Mouse (Mus musculus) stomach, embryonic 15.5 days (tissue): Measurements from ENCODE around the gene Gm10188. TPM values are rescaled to one million over a fixed set of nuclear protein-coding genes. Genes with fewer than 3 reads are reported as not detected.

Experiments used
- ATAC-seq: fragments of 200-750 bp; cut with Nextera tagmentation; 2 replicates; pipeline ENCODE4 v1.8.0; 2017; ENCODE audit warnings: low read depth, moderate number of reproducible peaks, moderate TSS enrichment; ENCODE audit not compliant: insufficient read depth, low FRiP score
- H3K27ac ChIP-seq: fragments of 300-500 bp; sonication (generic); 2 replicates; pipeline ENCODE4 v1.5.1; 2015; ENCODE audit warnings: mild to moderate bottlenecking, inconsistent platforms
- H3K27me3 ChIP-seq: fragments of 300-500 bp; sonication (generic); replicated peaks from 2 replicates; pipeline ENCODE4 v1.6.1; 2015; ENCODE audit warnings: inconsistent platforms
- H3K36me3 ChIP-seq: fragments of 300-500 bp; sonication (generic); 2 replicates; pipeline ENCODE4 v1.6.1; 2015; ENCODE audit warnings: inconsistent platforms
- H3K4me1 ChIP-seq: fragments of 300-500 bp; sonication (generic); 2 replicates; pipeline ENCODE4 v1.6.1; 2015; ENCODE audit warnings: inconsistent platforms
- H3K4me2 ChIP-seq: fragments of 300-500 bp; sonication (generic); 2 replicates; pipeline ENCODE4 v1.6.1; 2015; ENCODE audit warnings: mild to moderate bottlenecking, inconsistent platforms
- H3K4me3 ChIP-seq: fragments of 300-500 bp; sonication (generic); replicated peaks from 2 replicates; pipeline ENCODE4 v1.5.1; 2015; ENCODE audit warnings: inconsistent platforms
- H3K9ac ChIP-seq: fragments of 300-500 bp; sonication (generic); 2 replicates; pipeline ENCODE4 v1.6.1; 2015; ENCODE audit warnings: inconsistent platforms
- H3K9me3 ChIP-seq: fragments of 300-500 bp; sonication (generic); 2 replicates; pipeline ENCODE4 v1.6.1; 2016; ENCODE audit warnings: inconsistent platforms
- WGBS: fragments of 180-500 bp; shearing (Covaris S2); methylation state at CpG from one replicate; pipeline ENCODE4 v1.1.7; 2015; 5-methylcytosine and 5-hydroxymethylcytosine counted together
- polyA plus RNA-seq: library from polyadenylated mRNA; unstranded; fragments of >200 nt; fragmentation: Nextera tagmentation; extraction: Ambion mirVana; gene quantifications from 2 replicates; pipeline ENCODE4 v1.2.1, GENCODE M21; 2015

The Gm10188 gene
- polyA plus RNA-seq, 1 experiment from 2014 or later, result not detected

DNA sequence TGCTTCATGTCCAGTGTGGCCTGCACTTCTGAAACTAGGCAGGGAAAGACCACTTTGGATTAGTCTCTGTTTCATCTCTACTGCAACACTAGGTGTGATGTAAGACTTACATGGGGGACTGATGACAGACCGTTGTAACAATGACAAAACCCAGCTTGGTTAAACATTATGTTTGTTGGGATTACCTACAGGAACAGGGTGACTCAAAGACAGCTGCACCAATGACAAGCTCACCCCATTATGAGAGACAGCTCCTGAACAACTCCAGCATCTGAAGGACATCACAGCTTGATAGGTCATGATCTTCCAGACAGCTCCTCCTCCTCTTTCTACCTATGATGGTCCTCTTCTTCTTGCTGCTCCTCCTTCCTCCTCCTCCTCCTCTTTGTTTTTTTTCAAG is 30.8 kb upstream of the Gm10188 start:
- Histone ChIP-seq H3K4me3 (no peak overlapping the region), H3K36me3 (no peaks in the 10 kb centered on the region), H3K9me3 (no peaks in the 10 kb centered on the region), H3K4me2 (no peak overlapping the region), H3K27ac (no peak overlapping the region), H3K4me1 (no peaks in the 10 kb centered on the region), H3K9ac (no peak overlapping the region), H3K27me3 (no peaks in the 10 kb centered on the region)
- WGBS, result 71% methylated on average over 1 of the region's 1 CpGs
- ATAC-seq, result no peak

DNA sequence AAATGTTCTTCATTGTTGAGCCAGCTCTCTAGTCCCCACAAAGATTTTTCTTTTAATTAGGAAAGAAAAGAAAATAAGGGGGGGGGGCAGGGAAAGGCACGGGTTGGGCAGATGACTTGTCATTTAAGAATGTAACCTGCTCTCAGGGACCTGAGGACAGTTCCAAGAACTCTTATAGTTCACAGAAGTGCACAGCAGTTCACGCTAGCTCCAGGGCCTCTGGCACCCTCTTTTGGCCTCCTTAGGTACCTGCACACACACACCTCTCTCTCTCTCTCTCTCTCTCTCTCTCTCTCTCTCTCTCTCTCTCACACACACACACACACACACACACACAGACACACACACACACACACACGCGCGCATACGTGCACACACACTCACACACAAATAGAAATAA is 24.9 kb upstream of the Gm10188 start:
- Histone ChIP-seq H3K4me2 (no peak overlapping the region), H3K9me3 (no peaks in the 10 kb centered on the region), H3K27ac (no peak overlapping the region), H3K9ac (no peak overlapping the region), H3K36me3 (no peaks in the 10 kb centered on the region), H3K27me3 (no peaks in the 10 kb centered on the region), H3K4me3 (no peak overlapping the region), H3K4me1 (no peaks in the 10 kb centered on the region)
- ATAC-seq, result no peak
- 88% methylated on average over 6 of the region's 6 CpGs for WGBS

DNA sequence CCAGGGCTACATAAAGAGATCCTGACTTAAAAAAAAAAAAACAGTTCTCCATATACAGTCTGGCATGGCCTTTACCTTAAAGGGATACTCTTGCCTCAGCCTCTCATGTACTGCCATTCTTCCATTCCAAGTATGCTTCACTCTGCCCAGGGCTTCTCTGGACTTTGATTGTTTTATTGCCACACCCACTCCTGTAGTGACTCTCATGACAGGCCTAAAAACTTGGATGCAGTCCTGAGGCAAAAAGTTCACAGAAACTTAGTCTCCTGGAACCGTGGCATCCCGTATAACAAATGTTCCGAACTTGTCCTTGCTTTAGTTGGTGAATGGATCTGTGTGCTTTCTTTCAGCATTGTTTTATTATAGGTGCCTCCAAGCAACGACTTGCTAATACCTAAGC is 17.1 kb upstream of the Gm10188 start:
- no peak overlapping the region for H3K4me2 ChIP-seq
- 86% methylated on average over 4 of the region's 4 CpGs for WGBS
- no peak for ATAC-seq

DNA sequence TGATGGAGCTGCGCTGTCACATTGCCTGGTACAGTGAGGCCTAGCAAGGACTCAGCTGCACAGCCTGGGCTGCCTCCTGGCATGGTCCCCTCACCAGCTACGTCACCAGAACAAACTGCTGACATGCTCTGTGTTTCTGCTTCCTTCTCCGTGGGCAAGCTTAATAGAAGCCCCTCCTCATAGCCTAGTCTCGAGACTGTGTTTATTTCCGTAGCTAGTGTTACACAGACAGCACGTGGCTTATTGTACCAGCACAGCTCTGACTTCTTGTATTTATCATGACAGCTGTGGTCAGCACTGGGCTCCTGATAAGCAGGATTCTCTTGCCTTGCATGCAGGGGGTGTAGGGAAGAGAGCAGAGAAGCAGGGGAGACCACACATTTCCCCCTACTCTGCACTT is 16.6 kb upstream of the Gm10188 start:
- Histone ChIP-seq H3K36me3 (no peaks in the 10 kb centered on the region), H3K27me3 (no peaks in the 10 kb centered on the region), H3K4me1 (no peaks in the 10 kb centered on the region), H3K27ac (no peak overlapping the region), H3K9me3 (no peaks in the 10 kb centered on the region), H3K9ac (no peak overlapping the region), H3K4me2 (no peak overlapping the region), H3K4me3 (no peak overlapping the region)
- WGBS, result 34% methylated on average over 6 of the region's 6 CpGs
- ATAC-seq, result no peak

More for the DNA sequence above, 17.1 kb upstream of the Gm10188 start:
- Histone ChIP-seq H3K4me3 (no peak overlapping the region), H3K4me1 (no peaks in the 10 kb centered on the region), H3K9ac (no peak overlapping the region), H3K27me3 (no peaks in the 10 kb centered on the region), H3K9me3 (no peaks in the 10 kb centered on the region), H3K27ac (no peak overlapping the region), H3K36me3 (no peaks in the 10 kb centered on the region)

DNA sequence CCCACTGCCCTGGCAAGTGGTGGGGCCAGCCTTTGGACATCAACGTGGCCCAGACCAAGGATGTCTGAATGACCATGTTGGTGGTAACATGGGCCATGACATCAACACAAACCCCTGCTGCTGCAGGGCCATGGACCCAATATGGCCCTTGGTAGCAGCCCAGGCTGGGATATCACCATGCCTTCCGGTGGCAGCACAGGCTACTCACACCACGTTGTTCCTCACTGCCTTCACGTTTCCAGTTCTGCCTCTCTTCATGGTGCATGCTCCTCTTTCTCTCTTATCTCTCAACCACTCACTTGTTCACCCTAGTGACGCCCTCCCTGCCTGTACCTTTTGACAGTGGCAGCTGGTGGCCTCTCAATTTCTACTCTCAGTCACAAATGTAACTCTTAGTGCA is 15.4 kb upstream of the Gm10188 start:
- no peak for ATAC-seq
- H3K4me2 ChIP-seq, result no peak overlapping the region
- no peak overlapping the region for H3K9ac ChIP-seq
- no peaks in the 10 kb centered on the region for H3K4me1 ChIP-seq
- H3K9me3 ChIP-seq, result no peaks in the 10 kb centered on the region
- H3K27ac ChIP-seq, result no peak overlapping the region
- H3K27me3 ChIP-seq, result no peaks in the 10 kb centered on the region
- no peak overlapping the region for H3K4me3 ChIP-seq
- no peaks in the 10 kb centered on the region for H3K36me3 ChIP-seq
- WGBS, result 85% methylated on average over 5 of the region's 5 CpGs

DNA sequence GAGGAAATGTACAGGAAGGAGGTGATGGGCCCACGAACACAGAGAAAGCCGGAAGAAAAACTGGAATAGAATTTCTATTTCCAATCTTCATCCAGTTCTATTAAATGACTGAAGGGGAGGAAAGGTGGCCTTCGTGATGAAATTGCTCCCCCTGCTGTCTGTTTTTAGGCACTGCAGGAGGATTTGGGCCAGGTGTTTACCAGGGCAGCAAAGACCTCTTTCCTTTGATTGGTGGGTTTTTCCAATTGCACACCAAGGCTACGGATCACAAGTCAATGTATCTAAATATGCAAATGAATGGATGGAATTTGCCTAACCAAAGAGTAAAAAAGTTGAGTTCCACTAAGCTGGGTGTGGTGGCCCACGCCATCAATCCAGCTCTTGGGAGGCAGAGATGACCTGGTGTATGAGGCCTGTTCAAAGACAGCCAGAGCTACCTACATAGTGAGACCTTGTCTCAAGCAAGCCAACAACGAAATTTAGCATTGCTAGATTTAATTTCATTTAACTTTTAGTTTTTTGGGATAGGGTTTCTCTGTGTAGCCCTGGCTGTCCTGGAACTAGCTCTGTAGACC is 8.1 kb upstream of the Gm10188 start:
- H3K4me2 ChIP-seq, result no peak overlapping the region
- H3K4me3 ChIP-seq, result no peak overlapping the region
- 20% methylated on average over 6 of the region's 6 CpGs for WGBS
- H3K9ac ChIP-seq, result no peak overlapping the region
- no peaks in the 10 kb centered on the region for H3K4me1 ChIP-seq
- no peaks in the 10 kb centered on the region for H3K36me3 ChIP-seq
- no peaks in the 10 kb centered on the region for H3K9me3 ChIP-seq
- no peak overlapping the region for H3K27ac ChIP-seq
- ATAC-seq, result no peak
- no peaks in the 10 kb centered on the region for H3K27me3 ChIP-seq

DNA sequence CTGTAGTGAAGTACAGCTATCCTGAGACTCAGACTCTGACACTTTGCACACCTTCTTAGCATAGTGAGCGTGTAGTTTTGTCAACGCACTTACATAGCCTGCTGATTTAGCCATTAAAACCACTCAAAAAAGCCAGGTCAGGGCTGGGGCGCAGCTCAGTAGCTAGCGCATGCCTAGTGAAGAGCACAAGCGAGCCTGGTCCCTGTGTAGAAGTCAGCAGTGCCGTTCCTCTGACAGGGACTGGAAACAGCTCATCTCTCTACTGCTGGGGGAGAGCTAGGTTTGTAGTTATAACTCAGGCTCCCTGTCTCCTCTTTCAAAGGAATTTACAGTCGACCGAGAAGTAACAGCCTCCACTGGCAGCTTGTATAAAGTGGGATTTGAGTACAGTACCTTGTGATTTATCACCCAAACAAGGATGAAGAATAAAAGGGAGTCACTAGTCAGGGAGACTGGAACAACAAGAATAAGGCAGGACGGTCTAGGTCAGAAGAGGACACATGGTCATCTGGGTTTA is 5.2 kb upstream of the Gm10188 start:
- H3K9ac ChIP-seq, result no peak overlapping the region
- 36% methylated on average over 9 of the region's 9 CpGs for WGBS
- no peak overlapping the region for H3K4me2 ChIP-seq

DNA sequence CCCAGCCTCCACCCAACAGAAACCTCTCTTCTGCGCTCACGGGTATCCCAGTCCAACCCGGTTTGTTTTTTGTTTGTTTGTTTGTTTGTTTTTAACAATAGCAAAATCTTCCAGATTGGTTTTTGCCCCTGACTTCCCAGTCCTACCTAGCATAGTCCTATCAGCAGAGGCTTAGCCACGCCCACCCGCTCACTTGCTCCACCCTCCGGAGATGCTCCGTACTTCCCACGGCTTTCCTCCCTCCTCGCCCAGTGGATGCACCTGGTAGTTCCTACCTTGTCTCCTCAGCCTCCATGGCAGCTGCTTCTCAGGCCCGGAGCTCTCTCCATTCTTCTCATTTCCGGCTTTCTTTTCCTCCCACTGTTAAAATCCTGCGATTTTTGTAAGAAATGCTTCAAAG is 4.0 kb upstream of the Gm10188 start:
- Histone ChIP-seq H3K27me3 (no peaks in the 10 kb centered on the region), H3K9ac (no peak overlapping the region), H3K4me2 (no peak overlapping the region), H3K4me3 (no peak overlapping the region), H3K4me1 (no peaks in the 10 kb centered on the region), H3K9me3 (no peaks in the 10 kb centered on the region), H3K36me3 (no peaks in the 10 kb centered on the region), H3K27ac (no peak overlapping the region)
- 27% methylated on average over 12 of the region's 12 CpGs for WGBS
- no peak for ATAC-seq

More for the DNA sequence above, 5.2 kb upstream of the Gm10188 start:
- Histone ChIP-seq H3K9me3 (no peaks in the 10 kb centered on the region), H3K27me3 (no peaks in the 10 kb centered on the region), H3K27ac (no peak overlapping the region), H3K36me3 (no peaks in the 10 kb centered on the region), H3K4me1 (no peaks in the 10 kb centered on the region), H3K4me3 (no peak overlapping the region)
- no peak for ATAC-seq

DNA sequence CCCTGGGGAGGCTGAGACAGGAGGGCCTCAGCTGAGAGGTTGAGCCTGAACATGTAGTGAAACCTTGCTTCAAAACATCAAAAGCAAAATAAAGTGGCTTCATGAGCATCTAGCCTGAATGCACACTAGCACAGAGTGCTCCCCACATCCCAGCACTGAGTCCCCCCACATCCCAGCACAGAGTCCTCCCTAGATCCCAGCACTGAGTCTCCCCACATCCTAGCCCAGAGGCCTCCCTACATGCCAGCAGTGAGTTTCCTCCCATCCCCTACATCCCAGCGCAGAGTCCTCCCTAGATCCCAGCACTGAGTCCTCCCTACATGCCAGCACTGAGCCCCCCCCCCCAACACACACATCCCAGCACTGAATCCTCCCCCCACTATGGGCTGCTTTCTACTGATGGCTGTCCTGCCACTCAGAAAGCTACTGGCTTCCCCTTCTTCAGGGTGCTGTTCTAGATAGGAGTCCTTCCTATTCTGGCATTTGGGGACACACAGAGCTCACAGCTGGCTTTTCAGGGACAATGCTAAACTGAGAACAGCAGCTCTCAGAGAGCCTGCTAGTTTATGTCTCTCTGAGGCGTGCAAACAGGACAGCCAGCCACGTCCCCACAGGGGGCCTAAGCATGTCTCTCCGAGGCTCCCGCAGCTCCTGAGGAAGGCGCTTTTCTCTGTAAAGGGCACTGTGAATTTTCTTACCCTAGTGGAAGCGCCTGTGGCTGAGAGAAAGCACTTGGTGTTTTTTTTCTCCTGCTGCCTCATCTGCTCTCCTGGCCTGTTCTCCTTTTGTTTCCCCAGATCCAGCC is 2.1 kb upstream of the Gm10188 start:
- H3K4me3 ChIP-seq, result no peak overlapping the region
- H3K27ac ChIP-seq, result no peak overlapping the region

DNA sequence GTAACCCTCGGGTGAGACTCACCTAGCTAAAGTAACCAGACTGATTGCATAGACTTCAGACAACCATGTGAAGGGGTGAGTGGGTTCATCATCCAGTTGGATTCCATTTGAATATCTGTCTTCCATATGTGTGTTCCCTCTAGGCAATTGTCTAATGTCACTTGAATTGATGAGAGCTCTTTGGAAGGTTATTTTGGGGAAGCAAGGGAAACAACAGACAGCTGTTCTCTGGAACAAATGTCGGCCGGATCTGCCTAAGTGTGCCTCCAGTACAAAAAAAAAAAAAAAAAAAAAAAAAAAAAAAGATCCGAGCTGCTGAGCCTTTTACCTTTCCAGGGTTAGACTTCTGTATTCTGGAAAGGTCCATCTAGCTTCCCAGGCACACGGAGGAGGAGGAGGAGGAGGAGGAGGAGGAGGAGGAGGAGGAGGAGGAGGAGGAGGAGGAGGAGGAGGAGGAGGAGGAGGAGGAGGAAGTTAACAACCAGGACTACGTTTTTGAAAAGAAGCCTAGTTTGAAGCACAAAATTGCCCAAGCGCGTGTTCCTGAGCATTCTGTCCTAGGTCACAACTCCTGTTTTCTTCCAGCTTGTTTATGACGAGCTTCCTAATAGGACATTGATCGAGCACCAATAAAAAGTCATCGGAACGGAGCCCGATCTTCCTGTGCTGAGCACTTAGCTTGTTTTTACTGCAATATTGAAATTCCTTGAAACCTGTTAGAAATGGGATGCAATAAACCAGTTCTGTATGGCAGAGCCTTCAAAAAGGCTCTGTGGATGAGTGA is 3.1 kb downstream of the Gm10188 start:
- no peaks in the 10 kb centered on the region for H3K36me3 ChIP-seq
- no peaks in the 10 kb centered on the region for H3K4me1 ChIP-seq
- no peak overlapping the region for H3K27ac ChIP-seq
- H3K9ac ChIP-seq, result no peak overlapping the region
- 73% methylated on average over 12 of the region's 13 CpGs for WGBS
- H3K9me3 ChIP-seq, result no peaks in the 10 kb centered on the region
- H3K27me3 ChIP-seq, result 0 out of 2 replicates have a peak, but pooled peaks cover 4% of the 10 kb centered on the region
- no peak for ATAC-seq
- H3K4me3 ChIP-seq, result no peak overlapping the region
- no peak overlapping the region for H3K4me2 ChIP-seq

More for the DNA sequence above, 2.1 kb upstream of the Gm10188 start:
- 57% methylated on average over 7 of the region's 7 CpGs for WGBS
- Histone ChIP-seq H3K9ac (no peak overlapping the region), H3K4me2 (no peak overlapping the region), H3K27me3 (no peaks in the 10 kb centered on the region), H3K36me3 (no peaks in the 10 kb centered on the region), H3K4me1 (no peaks in the 10 kb centered on the region), H3K9me3 (no peaks in the 10 kb centered on the region)
- ATAC-seq, result no peak

DNA sequence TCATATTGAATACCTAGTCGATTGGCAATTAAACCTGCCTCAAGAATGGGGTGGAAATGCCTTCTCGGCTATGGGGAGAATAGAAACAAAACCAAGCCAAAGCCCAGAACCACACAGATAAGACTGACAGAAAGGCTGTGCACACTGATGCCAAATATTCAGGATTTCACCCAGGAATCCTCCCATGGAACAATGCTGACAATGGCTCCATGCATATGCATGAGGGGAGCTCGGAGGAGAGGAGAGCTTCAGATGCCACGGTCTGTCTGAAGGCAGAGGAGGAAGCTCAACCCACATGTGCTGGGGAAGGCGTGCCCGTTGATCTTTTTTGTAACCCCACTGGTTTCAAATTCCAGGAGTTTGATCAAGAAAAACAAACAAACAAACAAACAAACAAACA is 7.4 kb downstream of the Gm10188 start:
- no peak for ATAC-seq
- H3K9ac ChIP-seq, result no peak overlapping the region
- H3K4me3 ChIP-seq, result no peak overlapping the region
- no peaks in the 10 kb centered on the region for H3K36me3 ChIP-seq
- no peaks in the 10 kb centered on the region for H3K4me1 ChIP-seq
- 40% methylated on average over 6 of the region's 6 CpGs for WGBS
- H3K27ac ChIP-seq, result no peak overlapping the region
- no peak overlapping the region for H3K4me2 ChIP-seq
- H3K9me3 ChIP-seq, result no peaks in the 10 kb centered on the region
- 0 out of 2 replicates have a peak, but pooled peaks cover 7% of the 10 kb centered on the region for H3K27me3 ChIP-seq

DNA sequence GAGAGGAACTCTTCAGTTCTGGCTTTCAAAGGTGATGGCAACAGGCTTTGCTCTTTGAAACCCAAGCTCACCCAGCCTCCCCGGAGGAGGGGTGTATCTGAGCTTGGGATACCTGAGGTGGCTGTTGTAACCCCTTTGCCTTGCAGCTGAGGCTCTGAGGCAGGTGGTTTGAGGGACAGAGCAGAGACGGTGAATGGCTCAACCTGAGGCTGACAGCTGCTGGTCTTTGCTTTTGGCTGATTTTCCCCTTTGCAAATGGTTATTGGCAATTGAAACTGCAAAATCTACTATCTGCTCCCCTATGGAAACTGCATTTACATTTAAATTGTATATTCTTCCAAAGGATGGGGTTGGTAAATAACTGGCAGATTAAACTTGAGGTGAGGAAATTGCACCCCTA is 7.9 kb downstream of the Gm10188 start:
- H3K4me2 ChIP-seq, result no peak overlapping the region
- no peaks in the 10 kb centered on the region for H3K9me3 ChIP-seq
- no peak overlapping the region for H3K4me3 ChIP-seq
- no peak for ATAC-seq
- no peak overlapping the region for H3K27ac ChIP-seq
- 38% methylated on average over 2 of the region's 2 CpGs for WGBS
- H3K36me3 ChIP-seq, result no peaks in the 10 kb centered on the region
- no peak overlapping the region for H3K9ac ChIP-seq
- 0 out of 2 replicates have a peak, but pooled peaks cover 7% of the 10 kb centered on the region for H3K27me3 ChIP-seq
- H3K4me1 ChIP-seq, result no peaks in the 10 kb centered on the region
